Mouse (Mus musculus): Measurements from ENCODE around the gene Gcg. TPM values are rescaled to one million over a fixed set of nuclear protein-coding genes. Genes with fewer than 3 reads are reported as not detected.

The Gcg gene
- total RNA-seq (2022), result not detected

DNA sequence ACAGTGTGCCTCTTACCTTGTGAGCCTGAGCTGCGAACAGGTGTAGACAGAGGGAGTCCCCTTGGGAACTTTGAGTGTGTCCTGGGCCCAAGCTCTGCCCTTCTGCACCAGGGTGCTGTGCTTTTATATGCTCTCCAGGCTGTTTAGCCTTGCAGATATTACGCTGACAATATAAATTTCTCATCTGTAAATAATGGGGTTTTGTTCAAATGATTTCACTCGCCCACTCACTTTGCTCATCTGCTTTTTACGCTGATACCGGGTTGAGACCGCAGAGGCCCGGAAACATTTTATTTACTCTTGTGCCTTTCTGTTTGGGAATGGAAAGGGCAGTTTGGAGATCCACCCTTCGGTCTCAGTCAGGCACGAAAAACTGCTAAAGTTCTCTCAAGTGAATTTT is at the start of gene Gcg:
Gene Gcg (minus strand): TSS at position 101 of the 400 bp plus-strand sequence.
- DNase-seq, result no peak

- DNase-seq, result no peak
Observed at GRCm38 (mm10) chr2:62531065-62531464, 47.6 kb upstream of the Gcg start.

- no peak for DNase-seq
Observed at GRCm38 (mm10) chr2:62526399-62526798, 42.9 kb upstream of the Gcg start.

DNA sequence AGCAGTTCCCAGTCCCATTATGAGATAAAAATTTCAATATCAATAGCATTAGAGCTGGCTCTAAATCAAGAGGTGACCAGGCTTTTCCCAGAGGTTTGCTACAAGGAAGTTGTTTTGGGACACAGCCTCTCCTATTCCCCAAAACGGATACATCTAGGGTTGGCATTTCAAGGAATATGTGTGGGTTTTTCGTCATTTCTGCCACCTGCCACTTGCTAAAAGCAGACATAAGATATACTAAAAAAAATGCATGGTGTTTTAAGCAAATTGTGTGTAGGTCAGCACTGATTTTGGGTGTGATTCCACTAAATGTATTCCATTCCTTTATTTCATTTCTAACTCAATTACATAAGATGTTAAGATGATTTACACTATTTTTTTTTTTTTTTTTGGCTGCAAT is 34.3 kb upstream of the Gcg start:
- DNase-seq, result no peak

- DNase-seq, result no peak
Observed at GRCm38 (mm10) chr2:62514477-62514876, 31.0 kb upstream of the Gcg start.

DNA sequence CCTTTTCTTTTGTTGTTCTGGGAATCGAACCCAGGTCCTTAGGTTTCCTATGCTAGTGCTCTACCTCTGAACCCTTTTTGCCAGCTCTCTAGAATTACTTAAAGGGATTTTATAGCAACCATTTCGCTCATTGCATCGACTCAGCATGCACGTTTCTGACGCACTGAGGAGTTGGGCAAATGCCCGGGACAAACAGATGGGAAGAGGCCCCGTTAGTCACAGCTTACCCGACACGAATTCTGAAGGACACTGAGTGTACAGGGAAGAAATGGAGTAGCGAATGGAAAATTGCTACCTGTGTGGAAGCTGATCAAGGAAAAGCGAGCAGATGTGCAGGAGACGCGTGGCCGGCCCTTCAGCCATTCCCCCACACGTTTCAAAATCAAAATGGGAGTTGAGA is 30.0 kb upstream of the Gcg start:
- DNase-seq, result no peak

- DNase-seq, result no peak
Observed at GRCm38 (mm10) chr2:62507130-62507529, 23.7 kb upstream of the Gcg start.

DNA sequence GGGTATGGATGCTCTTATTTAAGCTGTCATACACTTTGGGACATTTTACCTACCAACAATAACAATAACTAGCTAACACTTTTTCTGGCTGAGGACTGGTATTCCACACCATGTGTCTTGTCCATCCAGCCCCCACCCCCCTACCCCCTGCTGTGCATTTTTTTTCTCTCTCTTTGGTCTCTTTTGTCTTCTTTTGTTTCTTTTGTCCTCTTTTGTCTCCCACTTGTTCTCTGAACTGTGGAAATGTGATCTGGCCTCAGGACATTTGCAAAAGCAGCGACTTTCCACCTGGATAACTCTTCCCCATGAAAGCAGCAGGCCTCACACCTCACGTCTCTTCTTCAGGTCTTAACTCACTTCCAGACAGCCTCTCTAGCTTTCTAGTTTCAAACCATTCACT is 23.0 kb upstream of the Gcg start:
- no peak for DNase-seq

GRCm38 (mm10) chr2:62504269-62504796 is 20.9 kb upstream of the Gcg start:
- DNase-seq, result no peak

DNA sequence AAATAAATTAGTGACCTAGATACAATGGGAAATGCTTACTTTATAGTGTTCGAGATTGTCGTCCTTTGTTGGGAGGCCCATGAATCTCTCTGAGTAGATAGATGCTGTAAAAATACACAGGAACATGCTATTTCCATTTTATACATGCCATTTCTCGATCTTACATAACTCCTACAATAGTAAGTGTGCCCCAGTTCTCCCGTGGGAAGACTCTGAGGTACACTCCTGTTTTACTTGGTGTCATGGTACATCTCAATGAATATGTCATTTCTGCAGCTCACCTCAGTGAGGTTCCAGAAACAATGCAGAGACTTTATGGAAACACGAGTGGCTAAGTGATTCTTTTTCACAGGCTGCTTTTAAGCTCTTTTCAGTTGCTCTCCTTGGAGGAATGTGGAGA is 19.9 kb upstream of the Gcg start:
- no peak for DNase-seq

- DNase-seq, result no peak
Observed at GRCm38 (mm10) chr2:62502516-62502915, 19.1 kb upstream of the Gcg start.

DNA sequence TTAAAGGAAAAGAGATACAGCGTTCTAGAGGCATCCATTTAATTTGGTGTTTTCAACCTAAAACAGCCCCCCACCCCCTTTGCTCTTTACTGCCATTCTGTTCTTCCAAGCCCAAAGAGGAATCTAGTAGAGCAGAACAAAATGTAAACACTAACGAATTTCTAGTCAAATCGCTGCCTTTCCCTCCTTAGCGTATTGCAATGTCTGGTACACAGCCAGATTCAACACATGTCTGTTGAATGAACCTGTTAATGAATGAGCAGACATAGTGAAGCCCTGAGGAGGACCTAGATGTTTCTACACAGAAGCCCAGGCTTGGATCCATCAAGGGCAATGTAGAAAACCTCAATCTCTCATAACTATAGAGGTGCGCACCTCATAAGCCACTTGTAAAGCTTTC is 15.4 kb upstream of the Gcg start:
- DNase-seq, result no peak

- no peak for DNase-seq
Observed at GRCm38 (mm10) chr2:62498086-62498485, 14.6 kb upstream of the Gcg start.

- DNase-seq, result no peak
Observed at GRCm38 (mm10) chr2:62497333-62498002, 14.0 kb upstream of the Gcg start.

- no peak for DNase-seq
Observed at GRCm38 (mm10) chr2:62495407-62495806, 12.0 kb upstream of the Gcg start.

DNA sequence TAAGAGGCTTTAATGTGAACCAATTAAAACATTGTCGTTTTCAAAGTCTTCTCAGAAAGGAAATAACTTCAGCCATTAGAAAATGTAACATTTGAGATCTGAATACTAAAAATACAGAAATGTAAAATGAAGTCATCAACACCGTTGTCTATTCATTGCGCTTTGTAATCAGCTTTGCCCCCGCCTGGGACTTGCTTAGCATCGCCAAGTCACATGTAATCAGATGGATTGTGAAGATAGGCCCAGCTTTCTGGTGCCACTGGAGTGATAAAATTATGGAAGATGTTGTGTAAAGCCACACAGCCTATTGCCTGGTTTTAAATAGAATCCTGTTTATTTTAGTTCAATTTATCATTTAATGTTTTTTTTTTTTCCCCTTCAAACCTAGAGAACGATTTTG is 6.4 kb upstream of the Gcg start:
- DNase-seq, result no peak

DNA sequence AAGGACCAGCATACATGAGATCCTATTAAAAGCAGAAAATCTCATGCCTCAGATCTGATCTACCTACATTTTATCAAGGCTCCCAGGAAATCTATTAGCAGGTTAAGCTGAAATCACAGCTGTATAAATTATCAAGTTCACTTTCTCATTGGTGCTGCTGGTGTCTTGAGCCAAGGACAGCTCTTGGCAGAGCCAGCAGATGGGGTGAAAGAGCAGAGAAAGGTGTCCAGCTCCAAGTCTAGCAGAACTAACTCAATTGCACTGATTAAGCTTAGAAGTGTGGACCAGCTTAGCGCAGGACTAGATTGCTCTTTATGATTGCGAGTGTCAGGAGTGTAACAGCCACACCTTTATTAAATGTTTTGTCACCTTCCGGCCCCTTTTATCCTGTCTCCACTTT is 1.5 kb upstream of the Gcg start:
- no peak for DNase-seq

GRCm38 (mm10) chr2:62480285-62481198 is 2.9 kb downstream of the Gcg start:
- DNase-seq, result no peak

- DNase-seq, result no peak
Observed at GRCm38 (mm10) chr2:62469551-62469950, 13.9 kb downstream of the Gcg start.

DNA sequence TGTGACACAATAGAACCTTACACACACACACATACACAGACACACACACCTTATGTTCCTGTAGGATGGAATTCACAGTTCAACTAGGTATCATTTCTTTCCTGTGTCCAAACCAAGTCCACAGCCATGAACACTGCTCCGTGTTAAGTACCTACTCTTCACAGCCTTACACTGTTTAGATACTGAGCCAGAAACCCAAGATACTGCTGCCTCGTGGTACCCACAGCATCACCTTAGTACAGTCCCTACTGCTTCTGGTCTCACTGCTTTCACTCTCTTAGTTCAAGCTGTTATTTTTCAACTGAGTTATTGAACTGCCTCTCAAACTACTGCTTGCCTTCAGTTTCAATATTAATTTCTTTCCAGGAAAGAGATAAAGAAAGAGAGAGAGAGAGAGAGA is 20.2 kb downstream of the Gcg start:
- no peak for DNase-seq

DNA sequence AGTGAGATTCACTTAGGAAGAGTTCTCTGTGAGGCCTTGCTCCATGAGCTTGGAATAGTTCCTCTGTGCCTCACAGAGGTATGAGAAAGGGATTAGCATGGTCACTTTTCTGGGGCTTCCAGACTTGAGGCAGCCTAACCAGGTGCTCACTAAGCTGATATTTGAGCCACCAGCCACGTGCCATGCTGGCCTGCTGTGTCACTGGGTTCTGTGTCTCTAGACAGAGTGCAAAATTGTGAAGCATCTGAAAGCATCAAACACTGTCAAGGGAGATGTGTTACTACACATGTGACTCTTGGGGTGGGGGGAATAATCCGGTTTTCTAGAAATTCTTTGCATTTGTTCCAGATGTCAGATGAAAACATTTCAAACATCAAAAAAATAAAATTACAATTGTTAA is 21.3 kb downstream of the Gcg start:
- no peak for DNase-seq

DNA sequence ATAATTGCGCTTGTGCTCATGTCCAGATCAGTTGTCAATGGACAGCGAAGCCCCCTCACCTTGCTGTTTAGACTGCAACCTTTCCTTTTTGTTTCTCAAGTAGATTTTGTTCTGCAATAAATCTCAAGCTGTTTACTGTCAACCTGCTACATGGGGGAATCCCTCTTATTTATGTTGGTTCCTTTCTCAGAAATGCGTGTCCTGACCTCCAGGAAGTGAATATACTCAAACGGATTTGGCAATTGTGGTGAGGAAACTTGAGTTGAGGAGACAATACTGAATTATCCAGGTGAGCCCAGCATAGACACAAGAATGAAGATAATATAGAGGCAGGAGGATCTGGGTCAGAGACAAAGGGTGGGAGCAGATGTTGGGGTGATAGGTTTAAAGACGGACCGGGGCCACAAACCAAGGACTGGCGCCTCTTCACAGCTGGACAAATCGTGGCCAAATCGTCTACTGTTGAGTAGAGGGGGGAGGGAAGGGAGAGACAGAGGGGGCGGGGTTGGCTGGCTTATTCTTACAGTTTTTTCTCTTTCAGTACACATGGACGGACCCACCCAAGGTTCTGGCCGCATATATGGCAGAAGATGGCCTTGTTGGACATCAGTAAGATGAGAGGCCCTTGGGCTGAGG is 22.5 kb downstream of the Gcg start:
- no peak for DNase-seq

DNA sequence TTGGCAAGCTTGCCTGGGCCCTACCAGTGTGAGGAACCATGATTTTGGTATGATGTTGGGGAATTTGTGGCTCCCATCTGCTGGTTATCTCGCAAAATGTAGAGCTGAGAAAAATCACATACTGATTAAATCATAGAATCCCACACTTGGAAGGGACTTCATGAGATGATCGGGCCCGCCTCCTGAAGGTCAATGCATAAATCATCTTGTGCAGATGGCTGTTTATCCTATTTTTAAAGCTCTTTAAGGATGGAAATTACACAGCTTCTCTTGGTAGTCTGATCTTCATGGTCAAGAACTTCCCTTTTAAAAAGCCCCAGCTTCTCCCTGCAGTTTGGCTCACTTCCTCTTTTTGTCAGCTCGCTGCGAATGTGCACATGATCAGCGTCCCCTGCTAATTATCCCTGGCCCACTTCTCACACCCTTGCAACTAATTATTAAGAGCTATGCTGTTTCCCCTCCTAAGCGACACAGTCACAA is 23.2 kb downstream of the Gcg start:
- no peak for DNase-seq

All from adrenal gland, adult 8-10 months (tissue).